Mouse (Mus musculus) C2C12 (cell line): ENCODE measurements at regions not wholly inside any gene's neighbourhood (a gene's known extent, or its start where the extent isn't known, plus 50 kb on each side); places are given as distances from the start of the nearest gene placed in this dataset.

Experiments
- CEBPB ChIP-seq: IDR thresholded peaks from one replicate; pipeline ENCODE4 v1.6.1; 2011; ENCODE audit warnings: low read depth, mild to moderate bottlenecking, control low read depth, moderate library complexity
- CTCF ChIP-seq: IDR thresholded peaks from one replicate; pipeline ENCODE4 v1.5.1; 2011; ENCODE audit not compliant: control insufficient read depth, insufficient read depth, insufficient read length
- FOSL1 ChIP-seq: IDR thresholded peaks from one replicate; pipeline ENCODE4 v1.8.0; 2011; ENCODE audit warnings: mild to moderate bottlenecking, low read length; ENCODE audit not compliant: poor library complexity, insufficient read depth, severe bottlenecking
- MAX ChIP-seq: IDR thresholded peaks from one replicate; pipeline ENCODE4 v1.6.1; 2011; ENCODE audit warnings: mild to moderate bottlenecking, control low read depth
- MYOG ChIP-seq: IDR thresholded peaks from one replicate; pipeline ENCODE4 v1.6.1; 2011; ENCODE audit not compliant: control insufficient read depth, insufficient read length; ENCODE audit errors: extremely low read depth

DNA sequence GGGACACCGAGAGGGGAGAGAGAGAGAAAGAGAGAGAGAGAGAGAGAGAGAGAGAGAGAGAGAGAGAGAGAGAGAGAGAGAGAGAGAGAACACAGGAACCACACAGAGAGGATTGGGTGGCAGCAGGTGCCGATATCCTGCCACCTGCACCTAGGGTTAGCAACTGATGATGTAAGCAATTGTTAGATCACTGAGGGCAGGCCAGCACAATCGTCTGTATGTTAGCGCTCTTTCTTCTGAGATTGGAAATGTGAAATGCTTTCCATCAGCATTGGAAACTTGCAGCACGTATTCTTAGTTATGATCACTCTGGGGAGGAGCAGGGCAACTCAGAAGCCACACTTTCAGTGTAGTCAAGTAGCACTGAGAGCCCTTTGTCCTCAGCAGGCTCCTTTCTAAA, 459.4 kb downstream of the Dad1 start:
- TF ChIP-seq CTCF (no peak), MAX (no peak), FOSL1 (no peak), MYOG (no peak), CEBPB (no peak)
